Mouse (Mus musculus) hematopoietic multipotent progenitor cell, adult 10-12 weeks (in vitro differentiated cells): ENCODE data around the gene Leng9. TPM values are rescaled to one million over a fixed set of nuclear protein-coding genes. Genes with fewer than 3 reads are reported as not detected.

Source experiments
- polyA plus RNA-seq: library from polyadenylated mRNA; stranded (reverse); fragments of >175 nt; gene quantifications from 2 replicates; pipeline ENCODE4 v1.2.3, GENCODE M21; 2012; ENCODE audit warnings: low replicate concordance

Leng9 gene
- 8.1 and 11.7 TPM in 2 replicates for polyA plus RNA-seq

GRCm38 (mm10) chr7:4150059-4150541 lies at the start of gene Leng9:
TSS of gene Leng9 (minus strand) at chr7:4150374.

GRCm38 (mm10) chr7:4164090-4164910 lies 14.1 kb upstream of the Leng9 start, which contains the start of gene Cdc42ep5:
TSS of gene Cdc42ep5 (minus strand) at chr7:4164860.

GRCm38 (mm10) chr7:4136771-4137531 lies 13.2 kb downstream of the Leng9 start, which contains the start of gene Leng8:
TSS of gene Leng8 (plus strand) at chr7:4137039.

GRCm38 (mm10) chr7:4119344-4119902 lies 30.8 kb downstream of the Leng9 start, which contains the start of gene Ttyh1:
TSS of gene Ttyh1 (plus strand) at chr7:4119408.

Other genes starting within 250 kb of the Leng9 start
- gene Lilra6, start 234.9 kb downstream of the Leng9 start, polyA plus RNA-seq, result 3.2 and 5.7 TPM in 2 replicates
- gene Lair1, start 87.2 kb downstream of the Leng9 start, polyA plus RNA-seq, result 2.1 and 2.5 TPM in 2 replicates
- 0.36 and 1.2 TPM in 2 replicates for gene Ttyh1, start 31.0 kb downstream of the Leng9 start, polyA plus RNA-seq
- gene Leng8, start 13.3 kb downstream of the Leng9 start, polyA plus RNA-seq, result 265 and 494 TPM in 2 replicates
- 3.4 TPM in 2 replicates for gene Cdc42ep5, start 14.5 kb upstream of the Leng9 start, polyA plus RNA-seq
- 0.52 and 2.5 TPM in 2 replicates for gene Lilra5, start 87.4 kb upstream of the Leng9 start, polyA plus RNA-seq
- gene Ncr1, start 187.3 kb upstream of the Leng9 start, polyA plus RNA-seq, result 1.5 and 2.0 TPM in 2 replicates
- gene Gp6, start 247.4 kb upstream of the Leng9 start, polyA plus RNA-seq, result not detected in 2 replicates